Mouse (Mus musculus) heart, adult 2 months (tissue): ENCODE data around the gene Ebf1. TPM values are rescaled to one million over a fixed set of nuclear protein-coding genes. Genes with fewer than 3 reads are reported as not detected.
A peak's percentile ranks its signal among the peaks of the same experiment; 100 is the strongest.

Experiments
- DNase-seq, 2 experiments: peaks; one replicate each; pipeline ENCODE4 v3.0.0; 2021
- H3K27ac ChIP-seq: fragments of 200-600 bp; 2 replicates; pipeline ENCODE4 v1.8.1; 2022
- H3K27me3 ChIP-seq: fragments of 200-500 bp; 2 replicates; pipeline ENCODE4 v1.6.1; 2012; ENCODE audit warnings: mild to moderate bottlenecking, low read length, inconsistent platforms, mixed read lengths; ENCODE audit not compliant: control insufficient read depth, insufficient read depth
- H3K36me3 ChIP-seq: fragments of 200-500 bp; 2 replicates; pipeline ENCODE4 v1.6.1; 2012; ENCODE audit warnings: low read length, inconsistent platforms; ENCODE audit not compliant: control insufficient read depth, insufficient read depth
- H3K4me1 ChIP-seq: fragments of 200-500 bp; 2 replicates; pipeline ENCODE4 v1.6.1; 2011; ENCODE audit warnings: low read length; ENCODE audit not compliant: control insufficient read depth, insufficient read depth
- H3K4me3 ChIP-seq: fragments of 200-600 bp; 2 replicates; pipeline ENCODE4 v1.8.1; 2022
- H3K79me2 ChIP-seq: fragments of 200-500 bp; replicated peaks from 2 replicates; pipeline ENCODE4 v1.6.1; 2012; ENCODE audit warnings: mild to moderate bottlenecking, inconsistent platforms, low read length, moderate library complexity, mixed read lengths; ENCODE audit not compliant: control insufficient read depth, insufficient read depth
- H3K9ac ChIP-seq: fragments of 200-500 bp; 2 replicates; pipeline ENCODE4 v1.6.1; 2012; ENCODE audit warnings: low read depth, mild to moderate bottlenecking, control low read depth, inconsistent platforms, low read length, mixed read lengths
- CTCF ChIP-seq: fragments of 200-600 bp; IDR thresholded peaks from 2 replicates; pipeline ENCODE4 v1.8.1; 2022; ENCODE audit warnings: antibody characterized with exemption, mild to moderate bottlenecking, moderate library complexity
- EP300 ChIP-seq: fragments of 200-500 bp; IDR thresholded peaks from 2 replicates; pipeline ENCODE4 v1.6.1; 2011; ENCODE audit warnings: low read depth, low read length, control low read depth; ENCODE audit not compliant: insufficient read depth
- POLR2A ChIP-seq: fragments of 200-500 bp; IDR thresholded peaks from 2 replicates; pipeline ENCODE4 v1.6.1; 2011; ENCODE audit warnings: mild to moderate bottlenecking, low read depth, low read length, control low read depth; ENCODE audit not compliant: insufficient read depth
- WGBS: fragments of 180-500 bp; shearing (Covaris S2); methylation state at CpG from one replicate; pipeline ENCODE4 v1.1.7; 2018; 5-methylcytosine and 5-hydroxymethylcytosine counted together
- intact Hi-C: fragments of 180-260 bp; cut with DNase I; formaldehyde crosslinking; loops from one replicate; pipeline ENCODE4 v1.15.1; 2025
- polyA plus RNA-seq: library from polyadenylated mRNA; depleted of rRNA; stranded (reverse); fragments of >200 nt; gene quantifications from 2 replicates; pipeline ENCODE4 v1.2.3, GENCODE M21; 2012
- total RNA-seq, 2 experiments: library from RNA; stranded (reverse); gene quantifications; 2 replicates each; pipeline ENCODE4 v1.2.3; 2021

Ebf1 gene
- total and polyA plus RNA-seq, 3 experiments: 11.4 to 13.6 (median 12.2) TPM

DNA sequence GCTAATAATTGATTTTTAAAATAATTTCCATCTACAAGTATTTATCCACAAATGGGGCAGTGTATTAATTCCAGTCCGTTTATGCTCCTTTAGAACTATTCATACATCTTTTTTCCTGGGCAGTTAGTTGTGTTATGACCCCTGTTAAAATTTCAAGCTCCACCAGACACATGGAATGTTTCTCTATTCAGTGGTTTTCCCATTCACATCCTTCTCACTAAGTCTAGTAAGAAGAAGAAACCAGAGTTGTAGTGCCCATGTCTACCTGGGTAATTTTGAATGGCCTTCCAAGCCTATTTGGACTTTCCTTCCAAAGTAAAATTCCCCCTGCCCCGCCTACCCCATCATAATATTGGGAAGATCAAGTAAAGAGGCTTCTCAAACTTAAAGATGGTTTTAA is 114.6 kb downstream of the Ebf1 start:
- no peaks in the 10 kb centered on the region for H3K27me3 ChIP-seq
- peaks cover 1% of the 10 kb centered on the region for H3K4me1 ChIP-seq
- H3K36me3 ChIP-seq: peaks cover 2% of the 10 kb centered on the region; the same call in 1 of the 2 replicates
- WGBS: 96% methylated on average over 2 of the region's 2 CpGs
- DNase-seq: no peak
- TF ChIP-seq POLR2A: no peak
- no peak for TF ChIP-seq CTCF
- TF ChIP-seq EP300: no peak
- no peak overlapping the region for H3K27ac ChIP-seq
- no peak overlapping the region for H3K9ac ChIP-seq
- no peak overlapping the region for H3K4me3 ChIP-seq
- no peaks in the 10 kb centered on the region; the same call in 1 of the 2 replicates for H3K79me2 ChIP-seq
- intact Hi-C loops: no loop called here

GRCm38 (mm10) chr11:44733276-44733675 is 116.2 kb downstream of the Ebf1 start:
- whole genome bisulfite sequencing: 69% methylated on average over 2 of the region's 2 CpGs
- no peak for TF ChIP-seq CTCF
- TF ChIP-seq POLR2A: no peak
- no peak for TF ChIP-seq EP300
- Histone ChIP-seq H3K36me3 (peaks cover 2% of the 10 kb centered on the region; the same call in 1 of the 2 replicates), H3K27me3 (no peaks in the 10 kb centered on the region), H3K4me3 (no peak overlapping the region), H3K27ac (no peak overlapping the region), H3K4me1 (peaks cover 1% of the 10 kb centered on the region), H3K79me2 (no peaks in the 10 kb centered on the region; the same call in 1 of the 2 replicates), H3K9ac (no peak overlapping the region)
- intact Hi-C loops: no loop called here
- DNase-seq: no peak

DNA sequence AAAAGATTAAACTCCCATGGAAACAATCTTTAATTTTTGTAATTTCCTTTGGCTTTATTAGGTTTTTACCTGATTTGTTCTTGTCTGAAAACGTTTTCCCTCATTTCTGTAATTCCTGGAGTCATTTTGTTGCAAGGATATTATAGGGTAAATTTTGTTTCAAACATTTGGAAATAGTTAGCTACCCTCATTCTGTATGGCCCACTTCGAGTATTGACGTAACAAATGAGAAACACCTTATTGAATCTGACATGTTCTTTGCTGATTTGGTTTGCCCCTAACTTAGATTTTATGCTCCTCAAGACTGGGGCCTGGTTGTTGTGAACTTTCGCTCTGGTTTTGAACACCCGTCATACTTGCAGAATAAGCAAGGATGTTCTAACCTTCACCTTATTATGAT is 120.9 kb downstream of the Ebf1 start:
- DNase-seq: no peak
- H3K27ac ChIP-seq: no peak overlapping the region
- H3K79me2 ChIP-seq: no peaks in the 10 kb centered on the region
- 92% methylated on average over 5 of the region's 5 CpGs for WGBS
- H3K4me3 ChIP-seq: no peak overlapping the region
- H3K27me3 ChIP-seq: no peaks in the 10 kb centered on the region
- H3K9ac ChIP-seq: no peak overlapping the region
- TF ChIP-seq CTCF (no peak), EP300 (no peak), POLR2A (no peak)
- H3K4me1 ChIP-seq: peaks cover 6% of the 10 kb centered on the region
- H3K36me3 ChIP-seq: peaks cover 2% of the 10 kb centered on the region; the same call in 1 of the 2 replicates
- intact Hi-C loops: no loop called here

- WGBS: 41% methylated on average over 10 of the region's 10 CpGs
- intact Hi-C loops: no loop called here
- Histone ChIP-seq H3K36me3 (peaks cover 2% of the 10 kb centered on the region; the same call in 1 of the 2 replicates), H3K4me3 (no peak overlapping the region), H3K4me1 (peaks cover 6% of the 10 kb centered on the region), H3K27me3 (no peaks in the 10 kb centered on the region), H3K27ac (no peak overlapping the region; the same call in 1 of the 2 replicates), H3K9ac (no peak overlapping the region), H3K79me2 (no peaks in the 10 kb centered on the region)
- no peak for TF ChIP-seq EP300
- no peak for TF ChIP-seq CTCF
- TF ChIP-seq POLR2A: no peak
- DNase-seq: peak in 1 of 2 experiments; percentile 27
These were observed 121.7 kb downstream of the Ebf1 start for GRCm38 (mm10) chr11:44738820-44739219.

GRCm38 (mm10) chr11:44740278-44741041 is 123.3 kb downstream of the Ebf1 start:
- Histone ChIP-seq H3K79me2 (no peaks in the 10 kb centered on the region), H3K4me3 (peak overlapping the region; percentile 34), H3K36me3 (peaks cover 2% of the 10 kb centered on the region; the same call in 1 of the 2 replicates), H3K27ac (peak overlapping the region; percentile 68), H3K27me3 (no peaks in the 10 kb centered on the region), H3K4me1 (peaks cover 5% of the 10 kb centered on the region), H3K9ac (peak overlapping the region; percentile 37; the same call in 1 of the 2 replicates)
- peak in 1 of 2 experiments; percentile 27 for DNase-seq
- intact Hi-C loops: loop anchor here (2.0 to 5.0 kb wide), 3 partner anchors 24 to 128 kb away; no protein-coding TSS in a partner anchor
- WGBS: 26% methylated on average over 6 of the region's 6 CpGs
- no peak for TF ChIP-seq POLR2A
- no peak for TF ChIP-seq CTCF
- TF ChIP-seq EP300: no peak

GRCm38 (mm10) chr11:44741042-44741491 is 124.0 kb downstream of the Ebf1 start:
- Histone ChIP-seq H3K27me3 (no peaks in the 10 kb centered on the region), H3K79me2 (no peaks in the 10 kb centered on the region), H3K4me1 (peaks cover 5% of the 10 kb centered on the region), H3K27ac (peak overlapping the region; percentile 51), H3K9ac (peak overlapping the region; percentile 37; the same call in 1 of the 2 replicates), H3K36me3 (peaks cover 2% of the 10 kb centered on the region; the same call in 1 of the 2 replicates), H3K4me3 (peak overlapping the region; percentile 34)
- intact Hi-C loops: loop anchor here (2.0 to 5.0 kb wide), 3 partner anchors 24 to 128 kb away; no protein-coding TSS in a partner anchor
- TF ChIP-seq CTCF (no peak), EP300 (no peak), POLR2A (no peak)
- WGBS: 38% methylated on average over 20 of the region's 20 CpGs
- DNase-seq: no peak
